Mouse (Mus musculus): ENCODE measurements at regions not wholly inside any gene's neighbourhood (a gene's known extent, or its start where the extent isn't known, plus 50 kb on each side); places are given as distances from the start of the nearest gene placed in this dataset.
"Not testable (repeated sequence)": the region's sequence is repeated elsewhere in the genome, so short reads cannot be mapped to it uniquely, and the experiment has no call there.

- Histone ChIP-seq H3K4me1 (ENCODE audit: control insufficient read depth, insufficient read depth, low read length) (peaks cover 5% of the 10 kb centered on the region; the same call in 1 of the 2 replicates), H3K4me3 (ENCODE audit: insufficient read depth, low read length) (no peak overlapping the region), H3K27ac (ENCODE audit: insufficient read depth, low read length) (no peak overlapping the region)
- TF ChIP-seq CTCF (IDR thresholded peaks at IDR 0.05; ENCODE audit: borderline replicate concordance, insufficient read depth, low read length) (no peak), POLR2A (IDR thresholded peaks at IDR 0.05; ENCODE audit: low read depth, low read length) (no peak)
Observed at GRCm38 (mm10) chr12:77895508-77895907, 298.5 kb upstream of the Gm6657 start.

- not testable (repeated sequence) for H3K27ac ChIP-seq (ENCODE audit: insufficient read depth, low read length); H3K4me3 ChIP-seq (ENCODE audit: insufficient read depth, low read length); H3K4me1 ChIP-seq (ENCODE audit: control insufficient read depth, insufficient read depth, low read length)
Observed at GRCm38 (mm10) chr12:77898974-77899373, 295.1 kb upstream of the Gm6657 start.

GRCm38 (mm10) chr12:77901254-77901653 is 292.8 kb upstream of the Gm6657 start:
- Histone ChIP-seq H3K4me3 (ENCODE audit: insufficient read depth, low read length) (no peak overlapping the region), H3K27ac (ENCODE audit: insufficient read depth, low read length) (no peak overlapping the region), H3K4me1 (ENCODE audit: control insufficient read depth, insufficient read depth, low read length) (no peaks in the 10 kb centered on the region)
- no peak for TF ChIP-seq CTCF (IDR thresholded peaks at IDR 0.05; ENCODE audit: borderline replicate concordance, insufficient read depth, low read length)
- TF ChIP-seq POLR2A (IDR thresholded peaks at IDR 0.05; ENCODE audit: low read depth, low read length) = no peak

DNA sequence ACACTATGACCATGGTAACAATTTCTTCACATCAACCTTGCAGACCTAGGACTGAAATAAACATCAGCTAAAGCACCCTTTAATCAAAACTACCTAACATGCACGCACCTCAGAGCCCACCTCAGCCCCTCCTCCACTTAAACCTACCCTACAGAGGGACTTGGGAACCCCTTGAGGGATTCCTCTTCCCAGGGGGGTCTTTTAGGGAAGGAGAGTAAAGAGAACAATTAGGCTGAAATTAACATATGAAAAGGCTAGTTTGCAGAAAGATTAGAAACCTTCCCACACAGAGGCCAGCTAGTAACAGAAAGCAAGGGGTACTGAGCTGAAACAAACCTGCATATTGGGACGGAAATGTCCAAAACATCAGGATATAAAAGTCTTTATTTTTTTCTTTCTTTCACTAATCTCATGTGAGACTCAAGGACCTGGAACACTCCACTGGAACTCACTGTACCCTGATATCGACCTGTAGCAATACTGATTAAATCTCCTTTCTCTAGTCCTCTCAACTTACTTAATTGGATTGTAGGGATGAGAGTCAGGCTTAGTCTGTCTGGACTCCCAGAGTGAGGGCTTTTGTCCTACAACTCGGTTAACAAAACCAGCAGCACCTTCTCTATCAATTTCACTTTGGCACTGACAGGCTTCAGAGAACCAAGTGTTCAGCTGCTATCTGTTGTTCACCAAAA is 281.0 kb upstream of the Gm6657 start:
- TF ChIP-seq CTCF (IDR thresholded peaks at IDR 0.05; ENCODE audit: borderline replicate concordance, insufficient read depth, low read length) (no peak), POLR2A (IDR thresholded peaks at IDR 0.05; ENCODE audit: low read depth, low read length) (no peak)
- Histone ChIP-seq H3K4me1 (ENCODE audit: control insufficient read depth, insufficient read depth, low read length) (no peaks in the 10 kb centered on the region), H3K4me3 (ENCODE audit: insufficient read depth, low read length) (no peak overlapping the region), H3K27ac (ENCODE audit: insufficient read depth, low read length) (no peak overlapping the region)

DNA sequence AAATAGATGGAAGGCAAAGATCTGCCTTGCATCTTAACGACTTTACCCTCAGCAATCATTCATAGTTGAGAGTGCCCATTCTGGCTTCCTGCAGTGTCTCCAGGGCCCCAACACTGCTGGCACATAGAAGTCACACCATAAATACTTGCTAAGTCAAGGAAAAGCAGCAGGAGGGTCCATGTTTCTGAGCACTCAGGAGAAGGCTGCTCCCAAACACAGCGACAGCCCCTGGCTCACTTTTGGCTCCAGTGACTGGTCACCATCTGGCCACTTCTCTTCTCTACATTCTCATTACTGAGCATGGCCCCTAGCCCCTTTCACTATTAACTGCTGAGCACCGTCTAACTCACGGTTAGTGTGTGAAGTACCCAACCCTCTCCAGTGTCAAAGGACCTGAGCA is 265.3 kb upstream of the Gm6657 start:
- Histone ChIP-seq H3K4me3 (ENCODE audit: insufficient read depth, low read length) (no peak overlapping the region), H3K4me1 (ENCODE audit: control insufficient read depth, insufficient read depth, low read length) (no peaks in the 10 kb centered on the region), H3K27ac (ENCODE audit: insufficient read depth, low read length) (no peak overlapping the region)
- TF ChIP-seq POLR2A (IDR thresholded peaks at IDR 0.05; ENCODE audit: low read depth, low read length) (no peak), CTCF (IDR thresholded peaks at IDR 0.05; ENCODE audit: borderline replicate concordance, insufficient read depth, low read length) (no peak)

DNA sequence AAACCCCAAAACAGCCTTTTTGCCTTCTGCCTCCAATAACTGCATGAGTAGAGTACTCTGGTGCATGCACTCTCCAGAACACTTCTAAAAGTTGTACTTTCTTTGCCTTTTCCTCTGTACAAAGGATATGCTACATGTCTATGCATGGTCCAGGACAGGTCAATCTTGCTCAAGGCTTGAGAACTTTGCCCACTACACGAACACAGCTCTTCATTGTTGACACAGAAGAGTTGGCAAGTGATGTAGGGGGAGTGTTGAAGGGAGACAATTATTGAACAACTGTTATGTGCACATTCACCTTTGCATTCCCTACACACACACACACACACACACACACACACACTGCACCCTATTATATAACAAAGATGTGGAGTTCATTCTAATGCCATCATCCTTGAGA is 264.5 kb upstream of the Gm6657 start:
- H3K4me3 ChIP-seq (ENCODE audit: insufficient read depth, low read length) = no peak overlapping the region
- H3K27ac ChIP-seq (ENCODE audit: insufficient read depth, low read length) = no peak overlapping the region
- TF ChIP-seq CTCF (IDR thresholded peaks at IDR 0.05; ENCODE audit: borderline replicate concordance, insufficient read depth, low read length) (no peak), POLR2A (IDR thresholded peaks at IDR 0.05; ENCODE audit: low read depth, low read length) (no peak)
- no peaks in the 10 kb centered on the region for H3K4me1 ChIP-seq (ENCODE audit: control insufficient read depth, insufficient read depth, low read length)

- no peak overlapping the region for H3K27ac ChIP-seq (ENCODE audit: insufficient read depth, low read length)
- TF ChIP-seq POLR2A (IDR thresholded peaks at IDR 0.05; ENCODE audit: low read depth, low read length) = no peak
- H3K4me1 ChIP-seq (ENCODE audit: control insufficient read depth, insufficient read depth, low read length) = no peaks in the 10 kb centered on the region
- H3K4me3 ChIP-seq (ENCODE audit: insufficient read depth, low read length) = no peak overlapping the region
Observed at GRCm38 (mm10) chr12:77943960-77944359, 250.1 kb upstream of the Gm6657 start.

GRCm38 (mm10) chr12:77949474-77950017 is 244.5 kb upstream of the Gm6657 start:
- Histone ChIP-seq H3K4me1 (ENCODE audit: control insufficient read depth, insufficient read depth, low read length) (peaks cover 6% of the 10 kb centered on the region), H3K27ac (ENCODE audit: insufficient read depth, low read length) (no peak overlapping the region), H3K4me3 (ENCODE audit: insufficient read depth, low read length) (no peak overlapping the region)
- TF ChIP-seq CTCF (IDR thresholded peaks at IDR 0.05; ENCODE audit: borderline replicate concordance, insufficient read depth, low read length) (no peak), POLR2A (IDR thresholded peaks at IDR 0.05; ENCODE audit: low read depth, low read length) (no peak)

- TF ChIP-seq CTCF (IDR thresholded peaks at IDR 0.05; ENCODE audit: borderline replicate concordance, insufficient read depth, low read length) = no peak
- TF ChIP-seq POLR2A (IDR thresholded peaks at IDR 0.05; ENCODE audit: low read depth, low read length) = no peak
- H3K4me3 ChIP-seq (ENCODE audit: insufficient read depth, low read length) = no peak overlapping the region
- H3K4me1 ChIP-seq (ENCODE audit: control insufficient read depth, insufficient read depth, low read length) = peaks cover 11% of the 10 kb centered on the region
- no peak overlapping the region for H3K27ac ChIP-seq (ENCODE audit: insufficient read depth, low read length)
Observed at GRCm38 (mm10) chr12:77952492-77952891, 241.6 kb upstream of the Gm6657 start.

DNA sequence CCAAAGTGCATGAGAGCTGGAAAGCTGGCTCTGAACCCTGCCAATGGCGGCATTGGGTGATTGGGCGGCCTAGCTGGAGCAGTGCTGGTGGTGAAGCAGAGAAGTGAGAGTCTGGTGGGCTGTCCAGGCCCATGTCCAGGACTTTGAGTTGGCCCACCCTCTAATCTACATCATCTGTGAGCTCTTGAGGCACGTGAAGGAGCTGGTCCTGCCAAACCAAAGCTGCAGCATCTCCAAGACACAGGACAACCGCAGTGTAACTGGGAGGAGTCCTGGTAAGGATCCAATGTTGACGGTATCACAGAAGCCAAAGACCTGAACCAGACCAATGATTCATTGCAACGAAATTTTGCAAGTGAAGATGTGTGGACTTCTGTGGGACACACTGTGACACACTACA is 231.4 kb upstream of the Gm6657 start:
- Histone ChIP-seq H3K27ac (ENCODE audit: insufficient read depth, low read length) (no peak overlapping the region), H3K4me3 (ENCODE audit: insufficient read depth, low read length) (no peak overlapping the region), H3K4me1 (ENCODE audit: control insufficient read depth, insufficient read depth, low read length) (no peaks in the 10 kb centered on the region)
- TF ChIP-seq CTCF (IDR thresholded peaks at IDR 0.05; ENCODE audit: borderline replicate concordance, insufficient read depth, low read length) = no peak
- TF ChIP-seq POLR2A (IDR thresholded peaks at IDR 0.05; ENCODE audit: low read depth, low read length) = no peak
